Mouse (Mus musculus): ENCODE data around the gene Nt5dc3. TPM values are rescaled to one million over a fixed set of nuclear protein-coding genes. Genes with fewer than 3 reads are reported as not detected.

The Nt5dc3 gene
- polyA plus RNA-seq, 1 experiment = 15.4 TPM

DNA sequence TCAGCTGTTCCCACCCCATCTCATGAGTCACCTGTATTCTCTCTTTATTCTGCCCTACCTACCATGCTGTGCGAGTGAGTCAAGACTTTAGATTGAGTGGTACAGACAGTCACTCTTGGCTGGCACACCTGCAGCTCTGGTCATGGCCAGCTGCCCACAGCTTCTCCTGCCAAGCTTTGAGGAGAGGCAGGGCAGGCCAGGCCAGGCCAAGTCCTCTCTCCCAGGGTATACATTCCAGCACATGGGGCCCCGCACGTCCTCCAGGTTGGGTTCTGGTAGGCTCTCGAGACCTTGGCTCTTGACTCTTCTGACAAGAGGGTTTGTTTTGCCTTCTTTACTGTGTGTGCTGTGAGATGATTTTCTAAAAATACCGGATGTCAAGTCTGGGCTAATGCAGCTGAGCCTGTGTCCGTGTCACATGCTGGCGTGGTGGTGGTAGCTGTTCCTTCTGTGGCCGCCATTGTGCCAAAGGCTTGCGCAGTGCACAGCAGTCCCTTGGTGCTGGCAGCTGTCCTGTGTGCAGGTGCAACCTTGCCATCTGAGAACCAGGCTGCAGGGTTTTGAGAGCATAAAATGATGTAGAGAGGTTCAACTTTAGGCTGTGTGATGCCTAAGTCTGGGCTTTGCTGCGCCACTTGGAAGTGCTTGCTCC, 47.2 kb downstream of the Nt5dc3 start:
- no peaks in the 10 kb centered on the region for H3K4me1 ChIP-seq (ENCODE audit: control insufficient read depth, insufficient read depth, low read length)
- TF ChIP-seq CTCF (IDR thresholded peaks at IDR 0.05; ENCODE audit: borderline replicate concordance, insufficient read depth, low read length) (no peak), POLR2A (IDR thresholded peaks at IDR 0.05; ENCODE audit: low read depth, low read length) (no peak)
- H3K4me3 ChIP-seq (ENCODE audit: insufficient read depth, low read length) = no peak overlapping the region
- no peak overlapping the region for H3K27ac ChIP-seq (ENCODE audit: insufficient read depth, low read length)

DNA sequence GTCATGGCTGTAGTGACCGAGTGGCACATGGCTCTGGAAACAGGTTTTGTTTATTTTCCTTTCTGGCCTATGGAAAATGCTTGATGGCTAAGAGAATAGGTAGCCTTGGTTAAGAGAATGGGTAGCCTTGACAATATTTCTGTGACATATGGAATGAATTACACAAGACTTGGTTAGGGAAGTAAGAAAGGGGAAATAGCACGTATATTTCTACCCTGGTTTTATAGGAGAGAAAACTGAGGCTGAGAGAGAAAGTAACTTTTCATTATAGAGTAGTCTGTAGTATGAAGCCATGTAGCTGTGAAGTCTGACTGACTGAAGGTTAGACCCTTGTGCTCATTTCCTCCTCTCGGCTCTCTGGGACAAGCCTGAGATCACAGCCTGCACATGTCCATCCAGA, 48.1 kb downstream of the Nt5dc3 start:
- TF ChIP-seq POLR2A (IDR thresholded peaks at IDR 0.05; ENCODE audit: low read depth, low read length) (no peak), CTCF (IDR thresholded peaks at IDR 0.05; ENCODE audit: borderline replicate concordance, insufficient read depth, low read length) (no peak)
- Histone ChIP-seq H3K4me1 (ENCODE audit: control insufficient read depth, insufficient read depth, low read length) (no peaks in the 10 kb centered on the region), H3K27ac (ENCODE audit: insufficient read depth, low read length) (no peak overlapping the region), H3K4me3 (ENCODE audit: insufficient read depth, low read length) (no peak overlapping the region)

DNA sequence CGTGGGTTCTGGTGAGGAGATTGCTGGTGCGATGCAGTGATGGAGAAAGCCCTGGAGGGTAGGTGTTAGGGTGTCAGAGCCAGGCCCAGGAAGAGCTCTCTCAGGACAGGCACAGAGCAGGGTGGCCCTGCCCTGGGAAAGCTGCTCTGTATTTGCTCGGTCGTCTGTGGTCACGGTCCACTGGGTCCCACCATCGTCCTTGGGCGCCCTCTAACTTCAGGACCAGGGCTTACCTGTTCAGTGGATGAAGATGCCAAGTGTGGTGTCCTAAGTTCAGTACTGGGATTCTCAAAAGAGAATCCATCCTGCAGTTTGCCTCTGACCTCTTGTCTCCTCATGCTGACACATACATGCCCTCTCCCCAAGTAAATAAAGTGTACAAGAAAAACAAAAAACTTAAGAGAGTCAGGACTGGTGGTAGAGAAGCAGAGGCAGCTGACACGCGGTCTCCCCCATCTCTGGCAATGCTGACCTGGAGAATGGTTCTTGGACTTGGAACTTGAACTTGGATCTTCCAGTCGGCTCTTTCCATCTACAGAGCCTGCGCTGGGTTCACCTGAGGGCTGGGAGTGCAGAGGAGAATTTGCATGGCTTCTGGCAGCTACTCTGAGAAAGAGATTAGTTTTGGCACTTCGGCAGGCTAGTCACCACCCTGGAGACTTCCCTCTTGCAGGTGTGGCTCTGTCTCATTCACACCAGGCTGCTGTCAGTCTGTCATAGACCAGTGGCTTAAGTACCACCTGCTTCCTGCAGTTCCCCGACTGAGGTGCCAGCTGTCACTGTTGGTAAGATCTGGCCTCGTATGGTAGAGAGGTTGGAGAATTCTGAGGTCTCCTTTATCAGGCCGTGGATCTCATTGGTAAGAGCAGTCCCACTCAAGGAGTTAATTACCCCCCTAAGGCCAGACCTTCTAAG, 49.7 kb downstream of the Nt5dc3 start:
- Histone ChIP-seq H3K27ac (ENCODE audit: insufficient read depth, low read length) (no peak overlapping the region), H3K4me1 (ENCODE audit: control insufficient read depth, insufficient read depth, low read length) (no peaks in the 10 kb centered on the region), H3K4me3 (ENCODE audit: insufficient read depth, low read length) (no peak overlapping the region)
- TF ChIP-seq CTCF (IDR thresholded peaks at IDR 0.05; ENCODE audit: borderline replicate concordance, insufficient read depth, low read length) (no peak), POLR2A (IDR thresholded peaks at IDR 0.05; ENCODE audit: low read depth, low read length) (no peak)

DNA sequence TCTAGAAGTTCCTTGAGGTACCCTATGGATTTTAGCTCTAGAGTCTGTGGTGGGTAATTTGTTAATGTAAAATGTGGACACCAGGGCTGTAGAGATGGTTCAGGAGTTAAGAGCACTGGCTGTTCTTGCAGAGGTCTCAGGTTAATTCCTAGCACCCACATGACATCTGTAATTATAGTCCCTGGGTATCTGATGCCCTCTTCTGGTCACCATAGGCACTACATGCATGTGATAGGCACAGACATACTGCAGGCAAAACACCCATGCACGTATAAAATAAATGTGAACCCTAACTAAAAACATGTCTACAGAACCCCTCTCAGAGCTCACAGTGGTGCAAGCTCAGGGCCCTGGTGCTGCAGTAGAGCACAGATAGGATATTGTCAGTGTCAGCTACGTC, 50.7 kb downstream of the Nt5dc3 start:
- Histone ChIP-seq H3K4me3 (ENCODE audit: insufficient read depth, low read length) (no peak overlapping the region), H3K4me1 (ENCODE audit: control insufficient read depth, insufficient read depth, low read length) (no peaks in the 10 kb centered on the region)
- TF ChIP-seq POLR2A (IDR thresholded peaks at IDR 0.05; ENCODE audit: low read depth, low read length) (no peak), CTCF (IDR thresholded peaks at IDR 0.05; ENCODE audit: borderline replicate concordance, insufficient read depth, low read length) (no peak)

DNA sequence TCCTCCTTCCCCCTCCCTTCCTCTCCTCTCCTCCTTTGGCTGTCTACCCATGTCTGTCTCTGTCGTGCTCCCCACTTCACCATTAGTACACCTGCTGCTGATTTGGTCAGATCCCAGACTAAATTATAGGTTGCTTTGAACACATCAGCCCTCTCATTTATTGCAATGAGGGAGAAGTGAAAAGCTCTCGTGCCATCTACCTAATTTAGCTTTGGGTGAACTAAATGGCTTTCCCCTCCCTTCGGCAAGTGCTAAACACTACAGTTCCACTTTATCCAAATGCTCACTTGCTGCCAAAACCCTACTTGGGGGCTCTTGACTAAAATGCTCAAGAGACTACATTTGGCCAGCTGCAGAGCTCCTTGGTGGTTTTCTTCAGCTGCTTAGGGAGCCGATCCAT, 58.0 kb downstream of the Nt5dc3 start:
- TF ChIP-seq CTCF (IDR thresholded peaks at IDR 0.05; ENCODE audit: borderline replicate concordance, insufficient read depth, low read length) (no peak), POLR2A (IDR thresholded peaks at IDR 0.05; ENCODE audit: low read depth, low read length) (no peak)
- H3K4me1 ChIP-seq (ENCODE audit: control insufficient read depth, insufficient read depth, low read length) = no peaks in the 10 kb centered on the region
- no peak overlapping the region for H3K27ac ChIP-seq (ENCODE audit: insufficient read depth, low read length)
- no peak overlapping the region for H3K4me3 ChIP-seq (ENCODE audit: insufficient read depth, low read length)

More for the DNA sequence above, 50.7 kb downstream of the Nt5dc3 start:
- no peak overlapping the region for H3K27ac ChIP-seq (ENCODE audit: insufficient read depth, low read length)

DNA sequence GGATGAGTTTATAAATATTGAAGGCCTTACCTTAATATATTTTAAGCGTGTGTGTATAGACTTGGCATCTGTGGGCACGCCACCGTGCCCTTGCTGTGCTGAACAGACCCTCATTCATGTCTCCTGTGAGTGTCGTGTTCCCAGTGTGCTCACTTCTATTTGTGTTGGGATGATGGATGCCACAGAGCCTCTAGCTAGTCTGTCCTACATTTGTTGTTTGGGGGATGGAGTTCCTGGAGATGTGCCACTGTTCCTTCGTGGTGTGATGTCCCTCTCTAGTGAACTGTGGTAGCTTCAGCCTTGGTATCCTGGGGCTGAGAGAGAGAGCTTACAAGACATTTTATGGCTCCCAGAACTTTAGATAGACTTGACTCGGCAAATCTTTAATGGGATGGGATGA, 60.0 kb downstream of the Nt5dc3 start:
- Histone ChIP-seq H3K4me3 (ENCODE audit: insufficient read depth, low read length) (no peak overlapping the region), H3K4me1 (ENCODE audit: control insufficient read depth, insufficient read depth, low read length) (no peaks in the 10 kb centered on the region), H3K27ac (ENCODE audit: insufficient read depth, low read length) (no peak overlapping the region)
- no peak for TF ChIP-seq CTCF (IDR thresholded peaks at IDR 0.05; ENCODE audit: borderline replicate concordance, insufficient read depth, low read length)
- no peak for TF ChIP-seq POLR2A (IDR thresholded peaks at IDR 0.05; ENCODE audit: low read depth, low read length)

DNA sequence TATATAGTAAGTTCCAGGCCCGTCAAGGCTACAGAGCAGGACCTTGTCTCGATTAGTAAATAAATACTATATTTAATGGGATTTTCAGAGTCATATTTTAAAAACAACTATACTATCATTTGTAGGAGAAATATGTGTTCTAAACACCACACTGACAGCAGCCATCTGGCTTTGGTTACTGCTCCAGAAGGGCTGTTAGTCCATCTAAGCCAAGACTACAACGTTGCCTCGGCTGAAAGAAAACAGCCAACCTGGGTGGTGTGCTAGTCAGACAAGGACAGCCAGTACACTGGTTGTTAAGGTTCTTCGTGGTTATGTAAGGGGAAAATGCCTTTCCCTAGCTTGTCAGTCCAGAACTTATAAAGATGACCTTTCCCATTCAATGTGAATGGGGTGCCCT, 63.9 kb downstream of the Nt5dc3 start:
- no peak for TF ChIP-seq POLR2A (IDR thresholded peaks at IDR 0.05; ENCODE audit: low read depth, low read length)
- TF ChIP-seq CTCF (IDR thresholded peaks at IDR 0.05; ENCODE audit: borderline replicate concordance, insufficient read depth, low read length) = no peak
- Histone ChIP-seq H3K27ac (ENCODE audit: insufficient read depth, low read length) (no peak overlapping the region), H3K4me1 (ENCODE audit: control insufficient read depth, insufficient read depth, low read length) (no peaks in the 10 kb centered on the region), H3K4me3 (ENCODE audit: insufficient read depth, low read length) (no peak overlapping the region)

DNA sequence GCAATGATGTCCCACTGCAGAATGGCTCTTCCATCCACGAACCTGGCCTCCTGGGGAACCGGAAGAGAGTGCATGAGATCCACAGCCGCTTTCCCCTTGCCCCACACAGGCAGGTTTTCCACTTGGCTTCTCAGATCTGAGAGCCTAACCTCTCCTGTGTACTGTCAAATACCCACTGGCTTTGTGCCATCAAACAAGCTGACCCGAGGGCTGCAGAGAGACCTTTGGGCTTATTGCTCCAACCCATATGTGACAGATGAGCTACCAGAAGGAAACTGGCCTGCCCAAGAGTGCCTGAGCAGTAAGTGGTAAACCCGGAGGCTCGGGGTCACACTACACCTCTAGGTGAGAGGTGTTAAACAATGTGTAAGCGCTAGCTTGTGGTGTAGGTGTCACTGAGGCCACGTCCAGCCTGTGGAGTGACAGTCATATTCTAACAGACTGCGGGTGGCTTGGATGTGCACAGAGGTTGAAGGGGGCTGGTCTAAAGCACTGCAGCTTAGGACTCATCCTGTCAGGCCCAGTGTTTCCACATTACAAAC, 68.2 kb downstream of the Nt5dc3 start:
- Histone ChIP-seq H3K4me3 (ENCODE audit: insufficient read depth, low read length) (no peak overlapping the region), H3K4me1 (ENCODE audit: control insufficient read depth, insufficient read depth, low read length) (no peaks in the 10 kb centered on the region), H3K27ac (ENCODE audit: insufficient read depth, low read length) (no peak overlapping the region)
- no peak for TF ChIP-seq POLR2A (IDR thresholded peaks at IDR 0.05; ENCODE audit: low read depth, low read length)
- TF ChIP-seq CTCF (IDR thresholded peaks at IDR 0.05; ENCODE audit: borderline replicate concordance, insufficient read depth, low read length) = no peak

DNA sequence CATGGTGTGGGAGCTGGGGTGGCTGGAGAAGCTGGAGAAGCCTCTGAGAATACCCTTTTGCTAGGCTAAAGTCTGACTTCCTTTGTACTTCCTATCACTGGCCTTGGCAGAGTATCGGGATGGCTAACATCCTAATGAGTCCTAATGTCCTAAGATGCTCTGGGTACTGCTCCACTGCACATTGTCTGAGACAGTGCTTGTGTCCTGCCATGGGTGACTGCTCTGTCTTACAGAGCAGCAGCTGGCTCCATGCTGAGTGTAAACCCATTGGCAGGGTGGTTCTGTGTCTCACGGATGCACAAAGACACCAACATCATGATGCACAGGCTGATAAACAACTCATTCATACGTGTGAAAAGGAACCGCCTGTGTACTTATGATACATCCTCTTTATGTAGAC, 70.3 kb downstream of the Nt5dc3 start:
- H3K4me3 ChIP-seq (ENCODE audit: insufficient read depth, low read length) = no peak overlapping the region

DNA sequence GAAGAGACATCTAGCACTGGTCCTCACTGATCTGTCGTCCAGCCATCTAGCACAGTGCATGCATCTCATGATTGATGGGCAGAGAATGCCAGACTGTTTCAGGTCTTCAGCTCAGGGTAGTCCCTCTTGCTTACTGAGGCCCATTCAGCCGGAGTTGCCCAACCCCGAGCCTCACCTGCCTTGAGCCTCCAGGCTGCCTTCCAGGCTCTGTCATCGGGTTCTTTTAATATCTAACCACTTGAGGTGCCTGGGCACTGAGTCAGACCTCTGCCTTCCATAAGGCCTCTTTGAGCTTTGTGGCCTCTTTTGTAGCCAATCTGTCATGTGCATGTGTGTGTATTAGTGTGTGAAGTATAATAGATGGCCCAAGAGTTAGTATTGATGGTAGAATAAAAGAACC, 70.7 kb downstream of the Nt5dc3 start:
- TF ChIP-seq CTCF (IDR thresholded peaks at IDR 0.05; ENCODE audit: borderline replicate concordance, insufficient read depth, low read length) = no peak
- no peak for TF ChIP-seq POLR2A (IDR thresholded peaks at IDR 0.05; ENCODE audit: low read depth, low read length)
- Histone ChIP-seq H3K27ac (ENCODE audit: insufficient read depth, low read length) (no peak overlapping the region), H3K4me3 (ENCODE audit: insufficient read depth, low read length) (no peak overlapping the region), H3K4me1 (ENCODE audit: control insufficient read depth, insufficient read depth, low read length) (no peaks in the 10 kb centered on the region)

More for the DNA sequence above, 70.3 kb downstream of the Nt5dc3 start:
- Histone ChIP-seq H3K4me1 (ENCODE audit: control insufficient read depth, insufficient read depth, low read length) (no peaks in the 10 kb centered on the region), H3K27ac (ENCODE audit: insufficient read depth, low read length) (no peak overlapping the region)
- TF ChIP-seq POLR2A (IDR thresholded peaks at IDR 0.05; ENCODE audit: low read depth, low read length) = no peak
- no peak for TF ChIP-seq CTCF (IDR thresholded peaks at IDR 0.05; ENCODE audit: borderline replicate concordance, insufficient read depth, low read length)

Measured in embryonic fibroblast, embryonic 13.5 days (primary cell).